Comparison of ENCODE assay signal across 29 mouse cellular contexts in genomic region chr11:61637413-61637812, GRCm38 (mm10). TPM values are rescaled to one million over a fixed set of nuclear protein-coding genes. Genes with fewer than 3 reads are reported as not detected.
DNase-seq lines count a peak whose midpoint lies in the region; ATAC-seq and TF ChIP-seq lines count a peak whose summit lies in the region.
"Had no signal": no experiment of that assay in that cellular context is flagged by ENCODE, and none has a peak within 500 bp of the region (broad histone marks: within the 10 kb centered on the region; RNA-seq: fewer than 3 reads in every experiment).

No protein-coding gene starts in this region.

- TF ChIP-seq EP300 in liver, postnatal 0 days (IDR thresholded peaks at IDR 0.05; ENCODE audit: low read depth): no peak
- TF ChIP-seq EP300 in CH12.LX (IDR thresholded peaks at IDR 0.05; ENCODE audit: low read length) (no peak), MEL (IDR thresholded peaks at IDR 0.05; ENCODE audit: low read depth in 1 of 2, low read length in 2 of 2) (no peak)

- no peak overlapping the region for H3K4me3 ChIP-seq in intestine, postnatal 0 days (ENCODE audit: low read depth, low read length)
- H3K4me3 ChIP-seq in intestine, embryonic 16.5 days (ENCODE audit: low read length): no peak overlapping the region
- no peak overlapping the region for H3K4me3 ChIP-seq in liver, postnatal 0 days (ENCODE audit: low read depth, low read length)
- no peak overlapping the region for H3K4me3 ChIP-seq in CH12.LX (replicated peaks in 1 of 3; ENCODE audit: low read depth in 2 of 3, low read length in 2 of 3, poor library complexity in 1 of 3)
- H3K4me3 ChIP-seq in MEL (ENCODE audit: control insufficient read depth in 1 of 2, insufficient read depth in 1 of 2, low read depth in 2 of 2, low read length in 2 of 2): no peak overlapping the region
- H3K4me3 ChIP-seq: embryonic facial prominence, embryonic 10.5 days; embryonic facial prominence, embryonic 13.5 days; forebrain, embryonic 10.5 days; forebrain, embryonic 13.5 days; heart, adult 2 months; heart, embryonic 10.5 days; heart, embryonic 13.5 days; hindbrain, embryonic 12.5 days; hindbrain, embryonic 15.5 days; intestine, embryonic 15.5 days had no signal

- in situ Hi-C loops in CH12.LX (cut with MboI; ENCODE audit: low pct_ligation_motif_present, low pct_unique_long_range_greater_than_20kb, low sequenced_read_pairs): no loop called here

- H3K4me2 ChIP-seq in intestine, postnatal 0 days (replicated peaks; ENCODE audit: low read depth): no peak overlapping the region
- no peak overlapping the region for H3K4me2 ChIP-seq in intestine, embryonic 16.5 days (ENCODE audit: low read depth, low read length)
- H3K4me2 ChIP-seq in liver, postnatal 0 days (ENCODE audit: low read depth, low read length): no peak overlapping the region
- no peak overlapping the region for H3K4me2 ChIP-seq in CH12.LX (ENCODE audit: insufficient read depth, low read depth, poor library complexity, severe bottlenecking)
- H3K4me2 ChIP-seq: embryonic facial prominence, embryonic 13.5 days; forebrain, embryonic 13.5 days; heart, embryonic 13.5 days; hindbrain, embryonic 12.5 days; hindbrain, embryonic 15.5 days; intestine, embryonic 15.5 days had no signal

- intact Hi-C loops in gastrocnemius, postnatal 14 days (cut with DNase I; ENCODE audit: low total_unique reads): loop anchor here (10.0 kb wide), 1 partner anchor 1773 kb away; no protein-coding TSS in a partner anchor

- H3K36me3 ChIP-seq in intestine, postnatal 0 days (ENCODE audit: control insufficient read depth, insufficient read depth): no peaks in the 10 kb centered on the region
- no peaks in the 10 kb centered on the region for H3K36me3 ChIP-seq in intestine, embryonic 16.5 days (ENCODE audit: control insufficient read depth, insufficient read depth, low read length)
- H3K36me3 ChIP-seq in liver, postnatal 0 days (replicated peaks; ENCODE audit: insufficient read depth, low read length): no peaks in the 10 kb centered on the region
- H3K36me3 ChIP-seq in CH12.LX (replicated peaks in 1 of 2; ENCODE audit: control insufficient read depth in 1 of 2, insufficient read depth in 1 of 2, low read length in 1 of 2) (no peaks in the 10 kb centered on the region), MEL (ENCODE audit: control insufficient read depth in 1 of 2, insufficient read depth in 2 of 2, low read length in 2 of 2) (no peaks in the 10 kb centered on the region)
- H3K36me3 ChIP-seq: embryonic facial prominence, embryonic 10.5 days; embryonic facial prominence, embryonic 13.5 days; forebrain, embryonic 10.5 days; heart, embryonic 10.5 days; heart, embryonic 13.5 days; hindbrain, embryonic 12.5 days; hindbrain, embryonic 15.5 days; intestine, embryonic 15.5 days had no signal

- no peak overlapping the region for H3K9ac ChIP-seq in intestine, postnatal 0 days (ENCODE audit: low read depth, low read length)
- H3K9ac ChIP-seq in intestine, embryonic 16.5 days (ENCODE audit: low read depth, low read length): no peak overlapping the region
- H3K9ac ChIP-seq in liver, postnatal 0 days (replicated peaks): no peak overlapping the region
- H3K9ac ChIP-seq in CH12.LX (ENCODE audit: insufficient read depth, low read depth): no peak overlapping the region
- no peak overlapping the region for H3K9ac ChIP-seq in MEL (ENCODE audit: control insufficient read depth, low read depth, low read length, poor library complexity, severe bottlenecking)
- H3K9ac ChIP-seq: embryonic facial prominence, embryonic 13.5 days; forebrain, embryonic 13.5 days; heart, embryonic 13.5 days; hindbrain, embryonic 12.5 days; hindbrain, embryonic 15.5 days; intestine, embryonic 15.5 days had no signal

- no peaks in the 10 kb centered on the region for H3K9me3 ChIP-seq in intestine, postnatal 0 days (ENCODE audit: control insufficient read depth)
- H3K9me3 ChIP-seq in intestine, embryonic 16.5 days (ENCODE audit: control insufficient read depth, low read length): no peaks in the 10 kb centered on the region
- no peaks in the 10 kb centered on the region for H3K9me3 ChIP-seq in liver, postnatal 0 days (ENCODE audit: low read length)
- peaks cover 9% of the 10 kb centered on the region for H3K9me3 ChIP-seq in CH12.LX (replicated peaks; ENCODE audit: low read length)
- H3K9me3 ChIP-seq in MEL (replicated peaks; ENCODE audit: insufficient read depth, low read length): no peaks in the 10 kb centered on the region
- H3K9me3 ChIP-seq: embryonic facial prominence, embryonic 10.5 days; embryonic facial prominence, embryonic 13.5 days; forebrain, embryonic 10.5 days; forebrain, embryonic 13.5 days; heart, embryonic 10.5 days; heart, embryonic 13.5 days; hindbrain, embryonic 12.5 days; hindbrain, embryonic 15.5 days; intestine, embryonic 15.5 days had no signal

- WGBS in intestine, postnatal 0 days: 54% methylated on average over 1 of the region's 1 CpGs
- 43% methylated on average over 1 of the region's 1 CpGs for WGBS in intestine, embryonic 16.5 days
- WGBS in liver, postnatal 0 days (ENCODE audit: insufficient replicate concordance): 67% methylated on average over 1 of the region's 1 CpGs

- ATAC-seq in intestine, postnatal 0 days: no peak
- no peak for ATAC-seq in intestine, embryonic 16.5 days
- ATAC-seq in liver, postnatal 0 days: no peak
- ATAC-seq in erythroblast, adult 5-6 weeks (replicated peaks; ENCODE audit: low FRiP score, poor library complexity, severe bottlenecking): no peak
- ATAC-seq: forebrain, embryonic 13.5 days; forebrain, embryonic 16.5 days; Patski had no signal

- no peak overlapping the region for H3K27ac ChIP-seq in intestine, postnatal 0 days (ENCODE audit: low read depth, low read length)
- H3K27ac ChIP-seq in intestine, embryonic 16.5 days (ENCODE audit: low read length): no peak overlapping the region
- H3K27ac ChIP-seq in liver, postnatal 0 days (ENCODE audit: low read depth): no peak overlapping the region
- H3K27ac ChIP-seq in CH12.LX (ENCODE audit: insufficient read depth, low read depth) (no peak overlapping the region), MEL (ENCODE audit: control insufficient read depth, low read depth, low read length) (no peak overlapping the region)
- H3K27ac ChIP-seq: embryonic facial prominence, embryonic 10.5 days; embryonic facial prominence, embryonic 13.5 days; forebrain, embryonic 10.5 days; forebrain, embryonic 13.5 days; heart, adult 2 months; heart, embryonic 10.5 days; heart, embryonic 13.5 days; hindbrain, embryonic 12.5 days; hindbrain, embryonic 15.5 days; intestine, embryonic 15.5 days had no signal

- TF ChIP-seq POLR2A in CH12.LX (IDR thresholded peaks at IDR 0.05; ENCODE audit: low read depth, low read length): no peak
- TF ChIP-seq POLR2A in MEL (IDR thresholded peaks at IDR 0.05; ENCODE audit: control insufficient read depth in 1 of 2, insufficient read depth in 1 of 2, low read depth in 1 of 2, low read length in 2 of 2, poor library complexity in 1 of 2): no peak

- H3K79me2 ChIP-seq in CH12.LX (replicated peaks; ENCODE audit: control insufficient read depth, extremely low read depth, insufficient read depth, poor library complexity, severe bottlenecking) (no peaks in the 10 kb centered on the region), MEL (ENCODE audit: control insufficient read depth, insufficient read depth, low read length, poor library complexity) (no peaks in the 10 kb centered on the region)

- dilution Hi-C loops in CH12.LX (cut with MboI; ENCODE audit: extremely low pct_ligation_motif_present, extremely low pct_unique_long_range_greater_than_20kb, low sequenced_read_pairs): no loop called here

- no peaks in the 10 kb centered on the region for H3K4me1 ChIP-seq in intestine, postnatal 0 days (replicated peaks; ENCODE audit: control insufficient read depth, insufficient read depth, low read length)
- peaks cover 3% of the 10 kb centered on the region; the same call in 1 of the 2 replicates for H3K4me1 ChIP-seq in intestine, embryonic 16.5 days (ENCODE audit: control insufficient read depth, insufficient read depth, low read length)
- peaks cover 4% of the 10 kb centered on the region; the same call in 1 of the 2 replicates for H3K4me1 ChIP-seq in liver, postnatal 0 days (ENCODE audit: insufficient read depth)
- H3K4me1 ChIP-seq in CH12.LX (ENCODE audit: control insufficient read depth in 1 of 2, insufficient read depth in 2 of 2) (peaks cover 29 to 56% of the 10 kb centered on the region in 2 experiments), MEL (ENCODE audit: control insufficient read depth in 1 of 2, insufficient read depth in 2 of 2, low read length in 2 of 2) (no peaks in the 10 kb centered on the region)
- H3K4me1 ChIP-seq: embryonic facial prominence, embryonic 10.5 days; embryonic facial prominence, embryonic 13.5 days; forebrain, embryonic 10.5 days; forebrain, embryonic 13.5 days; heart, embryonic 10.5 days; heart, embryonic 13.5 days; hindbrain, embryonic 12.5 days; hindbrain, embryonic 15.5 days; intestine, embryonic 15.5 days had no signal

- peak; percentile 5; the same call in 1 of the 2 replicates for TF ChIP-seq RAD21 in CH12.LX (IDR thresholded peaks at IDR 0.05; ENCODE audit: low read depth, low read length)
- no peak for TF ChIP-seq RAD21 in MEL (IDR thresholded peaks at IDR 0.05; ENCODE audit: low read depth, low read length)

- DNase-seq in liver, postnatal 0 days: no peak
- DNase-seq in liver (no peak), CH12.LX (ENCODE audit: extremely low read depth) (no peak), MEL (ENCODE audit: low read depth, low spot score) (no peak)
- DNase-seq in gastrocnemius, postnatal 14 days: no peak
- DNase-seq: adrenal gland, adult 2 months; adrenal gland, postnatal 14 days; cerebellum, adult 11 months; cerebellum, adult 2 months; cerebellum, adult 9-11 months; cerebellum, postnatal 25 days; embryo, embryonic 11 days; gastrocnemius, postnatal 25 days; heart, adult 2 months had no signal

- peak; percentile 42 for TF ChIP-seq CTCF in intestine, postnatal 0 days (IDR thresholded peaks at IDR 0.05; ENCODE audit: low read depth)
- 0 out of 2 replicates have a peak, but pooled peaks have one; percentile 5 for TF ChIP-seq CTCF in liver, postnatal 0 days (IDR thresholded peaks at IDR 0.05; ENCODE audit: low read depth)
- TF ChIP-seq CTCF in CH12.LX (conservative IDR thresholded peaks at IDR 0.05 in 1 of 2, IDR thresholded peaks at IDR 0.05 in 1 of 2; ENCODE audit: low read depth in 2 of 2, low read length in 2 of 2) (peak in 1 of 2 experiments; percentile 50; a peak in 2 of 4 replicates), MEL (IDR thresholded peaks at IDR 0.05 in 2 of 3, conservative IDR thresholded peaks at IDR 0.05 in 1 of 3; ENCODE audit: control insufficient read depth in 1 of 3, insufficient read depth in 1 of 3, low read depth in 2 of 3, low read length in 3 of 3, poor library complexity in 1 of 3, severe bottlenecking in 1 of 3) (peak in 1 of 3 experiments; percentile 0; a peak in 1 of 6 replicates)

- no peaks in the 10 kb centered on the region for H3K27me3 ChIP-seq in intestine, postnatal 0 days (replicated peaks; ENCODE audit: control insufficient read depth, insufficient read depth, low read length)
- H3K27me3 ChIP-seq in intestine, embryonic 16.5 days (replicated peaks; ENCODE audit: control insufficient read depth, insufficient read depth, low read length): no peaks in the 10 kb centered on the region
- H3K27me3 ChIP-seq in liver, postnatal 0 days (ENCODE audit: insufficient read depth, low read length): 0 out of 2 replicates have a peak, but pooled peaks cover 2% of the 10 kb centered on the region
- H3K27me3 ChIP-seq in CH12.LX (replicated peaks): no peaks in the 10 kb centered on the region
- H3K27me3 ChIP-seq in MEL (ENCODE audit: control insufficient read depth in 1 of 2, insufficient read depth in 2 of 2, low read length in 2 of 2): peaks cover 0 to 2% of the 10 kb centered on the region in 2 experiments; a peak in 3 of 4 replicates
- H3K27me3 ChIP-seq: embryonic facial prominence, embryonic 13.5 days; forebrain, embryonic 13.5 days; hindbrain, embryonic 12.5 days; hindbrain, embryonic 15.5 days; intestine, embryonic 15.5 days; Patski had no signal

RNA-seq across cellular contexts. Expression of gene Grap, which starts 15.7 kb away (rescaled TPM):
- 3.7 and 3.9 TPM in 2 replicates for polyA plus RNA-seq in intestine, postnatal 0 days (2015; fragmentation: Nextera tagmentation; extraction: Ambion mirVana)
- 7.2 and 8.6 TPM in 2 replicates for polyA plus RNA-seq in intestine, embryonic 16.5 days (2015; fragmentation: Nextera tagmentation; extraction: Ambion mirVana)
- 6.3 and 6.7 TPM in 2 replicates for polyA plus RNA-seq in liver, postnatal 0 days (2015; fragmentation: Nextera tagmentation; extraction: Ambion mirVana)
- 379 and 412 TPM in 2 replicates for total RNA-seq in CH12.LX (2012; rRNA removed)
- 264 and 274 TPM in 2 replicates for total RNA-seq in CH12.LX (2014; rRNA removed)
- 280 and 294 TPM in 2 replicates for polyA plus RNA-seq in CH12.LX (2012; ENCODE audit: insufficient read length, low read depth)
- 1.8 TPM in 2 replicates for total RNA-seq in MEL (2012; rRNA removed)
- 1 to 10 TPM in 1 of 2 experiments, not detected in 1; 2.3 TPM for polyA plus RNA-seq in MEL (2012; ENCODE audit: insufficient read depth in 1 of 2, insufficient read length in 2 of 2, low read depth in 1 of 2, low replicate concordance in 2 of 2, missing spikeins in 1 of 2)
- not detected in 2 replicates for total RNA-seq in erythroblast, adult 5-6 weeks (2015; ENCODE audit: low replicate concordance)
- 0.56 TPM in 1 of 2 replicates, not detected in the other for total RNA-seq in erythroblast, adult 5-6 weeks (2017; ENCODE audit: low replicate concordance)
- total RNA-seq in gastrocnemius, postnatal 14 days (2021): 1 to 10 TPM; 7.0 to 9.9 TPM

RNA-seq across cellular contexts. Expression of gene Fam83g, which starts 46.5 kb away (rescaled TPM):
- 20.7 and 21.9 TPM in 2 replicates for polyA plus RNA-seq in intestine, postnatal 0 days (2015; fragmentation: Nextera tagmentation; extraction: Ambion mirVana)
- polyA plus RNA-seq in intestine, embryonic 16.5 days (2015; fragmentation: Nextera tagmentation; extraction: Ambion mirVana): 9.6 and 12.9 TPM in 2 replicates
- 2.2 and 2.4 TPM in 2 replicates for polyA plus RNA-seq in liver, postnatal 0 days (2015; fragmentation: Nextera tagmentation; extraction: Ambion mirVana)
- total RNA-seq in CH12.LX (2012; rRNA removed): 50.4 and 63.7 TPM in 2 replicates
- 17.2 and 19.2 TPM in 2 replicates for total RNA-seq in CH12.LX (2014; rRNA removed)
- 17.8 and 19.1 TPM in 2 replicates for polyA plus RNA-seq in CH12.LX (2012; ENCODE audit: insufficient read length, low read depth)
- total RNA-seq in MEL (2012; rRNA removed): 6.2 and 9.7 TPM in 2 replicates
- polyA plus RNA-seq in MEL (2012; ENCODE audit: insufficient read depth in 1 of 2, insufficient read length in 2 of 2, low read depth in 1 of 2, low replicate concordance in 2 of 2, missing spikeins in 1 of 2): 1 to 10 TPM in 1 of 2 experiments, not detected in 1; 5.4 TPM
- not detected in 2 replicates for total RNA-seq in erythroblast, adult 5-6 weeks (2015; ENCODE audit: low replicate concordance)
- 0.17 TPM in 1 of 2 replicates, not detected in the other for total RNA-seq in erythroblast, adult 5-6 weeks (2017; ENCODE audit: low replicate concordance)
- total RNA-seq in gastrocnemius, postnatal 14 days (2021): under 1 TPM; 0.09 to 0.10 TPM
- polyA plus RNA-seq: Patski had no signal

RNA-seq across cellular contexts. Expression of gene Epn2, which starts 57.9 kb away (rescaled TPM):
- 13.5 and 14.4 TPM in 2 replicates for polyA plus RNA-seq in intestine, postnatal 0 days (2015; fragmentation: Nextera tagmentation; extraction: Ambion mirVana)
- 13.9 and 15.6 TPM in 2 replicates for polyA plus RNA-seq in intestine, embryonic 16.5 days (2015; fragmentation: Nextera tagmentation; extraction: Ambion mirVana)
- 3.1 and 3.7 TPM in 2 replicates for polyA plus RNA-seq in liver, postnatal 0 days (2015; fragmentation: Nextera tagmentation; extraction: Ambion mirVana)
- total RNA-seq in CH12.LX (2012; rRNA removed) (9.6 and 13.8 TPM in 2 replicates), CH12.LX (2014; rRNA removed) (8.8 and 10.1 TPM in 2 replicates), MEL (2012; rRNA removed) (8.6 and 8.8 TPM in 2 replicates)
- polyA plus RNA-seq in CH12.LX (2012; ENCODE audit: insufficient read length, low read depth) (7.2 and 8.9 TPM in 2 replicates), MEL (2012; ENCODE audit: insufficient read depth in 1 of 2, insufficient read length in 2 of 2, low read depth in 1 of 2, low replicate concordance in 2 of 2, missing spikeins in 1 of 2) (10 to 100 TPM in 1 of 2 experiments, not detected in 1; 12.5 TPM)
- not detected in 2 replicates for total RNA-seq in erythroblast, adult 5-6 weeks (2015; ENCODE audit: low replicate concordance)
- 2.0 TPM in 1 of 2 replicates, not detected in the other for total RNA-seq in erythroblast, adult 5-6 weeks (2017; ENCODE audit: low replicate concordance)
- 10 to 100 TPM; 19.4 to 24.8 TPM for total RNA-seq in gastrocnemius, postnatal 14 days (2021)
- total RNA-seq: hematopoietic stem cell, adult 5-6 weeks had no signal

Comparison
In these comparisons a context has a peak if more than half of its experiments do, and no peak if none do; other contexts are left out.
1. RNA of gene Grap, which starts 15.7 kb away (polyA plus RNA-seq): 280 to 294 TPM in CH12.LX; 7.2 to 8.6 TPM in intestine, embryonic 16.5 days, 6.3 to 6.7 TPM in liver, postnatal 0 days, 3.7 to 3.9 TPM in intestine, postnatal 0 days and 2.3 TPM in MEL; every median in the first group is over 10 times any median in the second.